Mouse (Mus musculus): ENCODE measurements around the gene Igf2r. TPM values are rescaled to one million over a fixed set of nuclear protein-coding genes. Genes with fewer than 3 reads are reported as not detected.

Gene Igf2r
- total RNA-seq, 1 experiment from 2014 or later, result 75.4 TPM

DNA sequence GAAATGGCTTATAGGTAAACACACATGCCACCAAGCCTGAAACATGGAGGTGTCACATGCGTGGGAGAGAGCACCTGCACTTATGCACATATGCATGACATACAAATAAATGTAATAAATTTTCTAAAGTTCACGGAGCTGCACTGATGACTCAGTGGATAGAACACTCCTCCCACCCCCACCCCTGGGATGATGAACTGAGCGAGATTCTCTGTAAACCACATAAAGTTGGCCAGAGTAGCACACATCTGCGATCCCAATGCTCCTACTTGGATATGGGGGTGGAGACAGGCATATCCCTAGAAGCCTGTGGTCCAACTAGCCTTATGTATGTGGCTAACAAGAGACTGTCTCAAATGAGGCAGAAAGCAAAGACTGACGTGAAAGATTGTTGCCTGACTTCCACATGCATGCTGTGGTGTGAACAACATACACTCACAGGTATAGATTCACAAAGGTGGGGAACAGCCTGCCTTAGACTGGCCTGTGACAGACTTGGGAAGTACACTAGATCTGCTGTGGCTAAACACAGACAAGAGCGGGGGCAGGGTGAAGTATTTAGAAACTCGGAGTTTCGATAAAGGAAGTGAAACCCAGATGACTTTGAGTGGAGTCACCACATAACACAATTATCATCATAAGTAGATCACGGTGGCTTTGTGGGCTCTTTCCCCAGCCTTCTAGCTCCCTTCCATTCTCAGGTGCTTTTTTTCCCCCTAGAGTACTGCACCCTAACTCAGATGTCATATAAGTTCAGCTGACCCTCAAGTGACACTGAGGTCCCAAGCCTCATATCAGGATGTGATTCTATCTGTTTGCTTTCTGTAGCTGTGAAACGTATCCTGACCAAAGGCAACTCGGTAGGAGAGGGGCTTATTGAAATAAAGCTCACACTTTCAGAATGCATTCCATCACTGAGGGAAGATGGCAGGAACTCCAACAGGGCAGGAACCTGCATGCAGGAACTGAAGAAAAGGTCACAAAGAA is 13.7 kb upstream of the Igf2r start:
- DNase-seq, result peak; percentile 55

DNA sequence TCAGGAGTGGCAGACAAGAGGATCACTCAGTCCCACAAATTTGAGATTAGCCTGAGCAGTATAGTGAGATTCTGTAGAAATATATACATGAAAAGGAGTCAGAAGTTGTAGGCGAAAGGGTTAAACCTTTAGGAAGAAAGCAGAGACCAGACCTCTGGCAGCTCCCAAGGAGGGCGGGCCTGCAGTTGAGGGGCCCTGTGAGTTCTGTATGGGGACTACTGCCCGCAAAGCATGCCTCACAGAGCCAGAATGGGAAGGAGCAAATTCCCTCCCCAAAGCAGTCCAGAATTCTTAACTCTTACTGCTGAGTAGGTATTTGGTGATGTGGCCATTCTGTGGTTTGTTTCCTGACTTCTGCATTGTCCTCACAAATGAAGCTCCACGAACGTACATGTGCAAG is 11.6 kb upstream of the Igf2r start:
- no peak for DNase-seq

DNA sequence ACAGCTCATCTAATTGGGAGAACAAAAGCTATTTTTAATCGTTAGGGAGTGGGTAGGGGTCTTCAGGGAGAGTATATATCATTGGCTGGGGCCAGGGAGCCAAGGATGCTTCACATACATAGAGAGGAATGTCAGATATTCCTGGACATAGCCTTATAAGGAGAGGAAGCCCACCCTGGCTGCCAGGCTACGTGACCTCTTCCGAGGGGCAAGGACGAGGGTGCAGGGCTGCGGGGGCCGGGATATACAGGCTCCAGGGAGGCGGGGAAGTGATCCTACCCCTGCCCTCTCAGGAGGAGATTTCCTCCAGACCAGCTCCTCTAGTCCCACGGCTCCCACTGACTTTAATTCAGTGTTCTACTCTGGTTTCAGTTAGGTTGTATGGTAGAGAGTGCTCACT is 10.7 kb upstream of the Igf2r start:
- no peak for DNase-seq

DNA sequence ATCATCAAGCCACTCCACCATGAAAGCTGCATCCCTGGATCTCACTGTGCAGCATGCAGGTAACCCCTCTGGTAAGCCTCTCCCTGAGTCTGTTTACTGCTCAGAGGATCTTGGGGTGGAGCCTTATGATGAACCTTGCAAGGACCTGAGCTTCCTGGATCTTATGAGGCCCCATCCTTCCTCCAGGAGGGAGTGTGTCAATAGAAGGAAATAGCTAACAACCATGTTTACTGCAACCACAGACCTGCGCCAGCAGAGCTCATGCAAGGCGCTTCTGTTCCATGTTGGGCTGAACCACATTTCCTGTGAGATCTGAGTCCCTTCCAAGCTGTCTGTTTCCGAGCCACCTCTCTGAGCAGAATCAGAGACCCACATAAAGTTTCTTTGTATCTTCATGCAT is 10.0 kb upstream of the Igf2r start:
- no peak for DNase-seq

DNA sequence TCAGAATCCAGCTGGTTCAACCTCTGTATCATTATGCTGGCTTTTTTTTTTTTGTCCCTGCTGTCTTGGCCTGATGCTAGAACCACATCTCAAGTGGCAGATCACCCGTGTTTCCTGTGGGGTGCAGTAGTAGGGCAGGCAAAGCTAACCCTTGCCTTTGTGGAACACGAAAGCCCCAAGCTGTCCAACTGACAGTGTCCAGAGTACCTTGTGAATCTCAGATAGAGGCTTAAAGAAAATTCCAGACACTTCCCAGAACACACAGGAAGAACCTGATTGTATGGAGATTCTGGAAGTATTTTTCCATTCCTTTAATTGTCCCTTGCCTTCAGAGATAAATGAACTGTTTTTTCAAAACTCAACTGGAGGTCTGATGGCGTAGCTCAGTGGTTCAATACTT is 4.5 kb upstream of the Igf2r start:
- DNase-seq, result no peak

DNA sequence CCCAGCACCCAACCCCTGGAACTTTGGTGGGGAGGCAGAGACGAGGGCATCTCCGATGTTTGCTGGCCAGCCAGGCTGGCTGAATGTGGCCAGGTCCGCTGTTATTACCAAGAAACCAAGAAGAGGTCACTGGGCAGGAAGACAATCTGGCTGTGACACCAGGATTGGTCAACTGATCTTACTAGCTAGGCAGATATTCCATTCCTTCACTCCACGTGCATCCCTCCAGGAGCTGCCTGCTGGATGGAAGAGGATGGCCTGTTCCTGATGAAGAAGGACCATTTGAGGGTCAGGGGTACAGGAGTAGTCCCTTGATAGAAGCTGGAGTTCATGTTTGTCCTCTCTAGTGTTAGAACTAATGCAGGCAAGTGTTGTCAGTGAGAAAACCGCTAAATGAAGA is 1.0 kb upstream of the Igf2r start:
- DNase-seq, result no peak

DNA sequence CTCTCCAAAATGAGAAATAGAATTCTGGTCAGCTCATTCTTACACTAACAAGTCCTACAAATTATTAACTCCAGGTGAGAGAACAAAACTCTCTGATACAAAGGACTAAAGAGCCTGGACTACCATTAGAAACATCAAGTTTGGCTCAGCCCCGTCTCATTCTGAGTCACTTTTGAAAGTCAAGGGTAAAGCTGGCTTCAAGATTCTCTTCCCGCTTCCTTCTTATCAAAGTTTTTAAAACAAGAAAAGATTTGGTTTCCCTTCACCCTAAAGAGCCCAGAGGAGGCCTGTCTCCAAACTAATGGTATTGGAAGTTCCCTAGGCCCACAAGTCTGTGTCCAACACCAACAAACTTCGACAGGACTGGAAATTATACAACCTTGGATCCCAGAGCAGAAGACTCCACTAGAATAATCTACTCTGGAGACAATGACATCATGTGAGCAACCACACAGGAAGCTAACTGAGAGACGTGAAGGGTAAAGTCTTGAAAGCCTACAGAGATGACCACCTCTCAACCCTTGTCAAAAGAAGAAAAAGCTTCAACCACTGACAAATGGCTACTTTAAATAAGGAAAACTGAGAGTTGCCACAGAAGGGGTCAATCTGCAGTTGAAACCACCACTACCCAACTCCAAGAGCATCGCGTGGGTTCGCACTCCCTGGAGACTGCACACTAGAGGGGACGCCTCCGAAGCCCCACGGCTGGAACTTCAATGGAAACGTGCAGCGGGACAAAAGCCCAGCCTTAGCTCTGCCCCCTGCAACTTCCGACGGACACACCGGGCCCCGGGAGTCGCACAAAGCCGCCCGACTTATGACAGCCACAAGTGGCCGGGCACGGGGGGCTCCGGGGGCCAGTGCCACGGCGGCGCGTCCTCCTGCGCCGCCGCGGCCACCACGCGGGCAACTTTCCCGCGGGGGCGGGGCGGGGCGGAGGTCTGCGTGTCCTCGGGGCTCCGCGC is 767 bp downstream of the Igf2r start:
- peak; percentile 30 for DNase-seq

DNA sequence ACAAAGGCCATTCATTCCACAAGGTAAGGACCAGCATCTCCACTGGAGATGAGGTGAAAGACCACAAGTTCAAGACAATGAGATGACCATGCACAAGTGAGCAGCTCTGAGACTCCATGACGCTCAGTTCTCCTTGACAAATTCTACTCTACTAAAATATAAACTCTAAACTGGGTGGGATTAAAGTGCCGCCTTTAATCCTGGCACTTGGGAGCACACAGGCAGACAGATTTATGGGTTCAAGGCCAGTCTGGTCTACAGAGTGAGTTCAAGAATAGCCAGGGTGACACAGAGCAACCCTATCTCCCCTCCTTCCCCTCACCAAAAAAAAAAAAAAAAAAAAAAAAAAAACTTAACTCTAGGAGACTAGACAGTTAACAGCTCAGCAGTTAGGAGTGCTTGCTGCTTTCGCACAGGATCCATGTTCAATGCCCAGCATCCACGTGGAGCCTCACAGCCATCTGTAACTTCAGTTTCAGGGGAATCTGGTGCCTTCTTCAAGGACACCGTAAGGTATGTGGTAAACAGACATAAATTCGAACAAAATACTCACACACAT is 2.1 kb downstream of the Igf2r start:
- DNase-seq, result peak; percentile 35

DNA sequence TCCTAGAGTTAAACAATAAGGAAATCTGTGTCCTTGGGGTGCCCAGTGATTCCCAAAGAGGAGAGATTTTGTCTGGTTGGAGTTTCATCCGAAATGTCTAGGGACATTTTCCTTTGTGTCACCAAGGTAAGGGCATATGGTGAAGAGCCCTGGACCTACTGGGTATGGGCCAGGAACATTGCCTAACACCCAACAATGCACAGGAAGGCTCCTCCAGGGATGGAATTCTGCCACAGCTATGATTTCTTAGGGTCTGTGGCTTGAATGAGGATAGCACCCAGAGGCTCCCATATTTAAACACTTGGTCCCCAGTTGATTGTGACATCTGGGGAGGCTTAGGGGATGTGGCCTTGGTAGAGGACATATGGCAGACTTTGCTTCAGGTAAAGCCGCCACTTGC is 6.1 kb downstream of the Igf2r start:
- no peak for DNase-seq

DNA sequence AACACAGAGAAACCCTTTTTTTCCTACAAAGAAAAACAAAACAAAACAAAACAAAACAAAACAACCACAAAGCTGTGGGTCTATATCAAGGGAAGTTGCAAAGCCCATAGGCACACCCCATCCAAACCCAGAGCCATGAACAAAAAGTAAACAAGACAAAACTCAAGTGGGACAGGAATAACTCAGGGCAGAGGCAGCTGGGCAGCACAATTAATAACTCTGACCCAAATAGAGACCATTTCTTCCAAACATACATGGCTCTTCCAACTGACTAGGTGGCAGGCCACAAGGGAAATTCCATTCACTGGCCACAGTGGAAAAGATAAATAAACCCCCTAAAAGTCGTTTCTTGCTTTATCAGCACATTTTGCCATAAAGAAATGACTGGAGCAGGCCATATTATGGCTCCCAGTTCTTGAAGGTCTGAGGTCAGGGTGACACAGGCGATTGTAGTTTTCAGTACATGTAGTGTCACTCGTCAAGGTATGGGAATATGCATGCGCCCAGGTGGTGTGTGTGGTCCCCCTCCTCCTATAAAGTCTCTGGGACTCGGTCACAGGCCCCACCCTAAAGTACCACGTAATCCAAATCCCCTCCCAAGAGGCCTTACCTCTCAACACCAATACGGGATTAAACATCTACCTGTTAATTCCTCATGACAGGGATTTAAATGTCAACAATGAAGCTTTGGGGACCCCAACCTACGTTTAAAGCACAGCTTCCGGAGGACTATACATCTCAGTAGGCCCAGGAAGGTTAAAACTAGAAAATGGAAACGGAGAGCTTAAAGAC is 8.9 kb downstream of the Igf2r start:
- no peak for DNase-seq

DNA sequence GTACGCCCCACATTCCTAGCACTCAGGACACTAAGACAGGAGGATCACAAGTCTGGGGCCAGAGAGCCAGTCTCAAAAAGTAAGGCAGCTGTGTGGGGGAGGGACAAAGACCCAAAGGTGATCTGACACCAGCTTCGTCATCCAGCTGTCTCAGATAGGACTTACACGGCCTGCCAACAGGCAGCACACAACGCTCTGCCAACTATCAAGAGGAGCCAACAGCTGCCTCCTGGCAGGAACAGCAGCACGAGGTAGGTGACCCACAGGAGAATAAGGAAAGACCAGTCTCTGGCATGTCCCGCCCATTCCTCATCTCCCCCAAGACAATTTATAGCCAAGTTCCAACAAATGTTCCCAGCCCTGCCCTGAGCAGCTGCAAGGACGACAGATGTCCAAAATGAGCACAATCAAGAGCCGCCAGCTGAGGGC is 9.8 kb downstream of the Igf2r start:
- peak; percentile 70 for DNase-seq

DNA sequence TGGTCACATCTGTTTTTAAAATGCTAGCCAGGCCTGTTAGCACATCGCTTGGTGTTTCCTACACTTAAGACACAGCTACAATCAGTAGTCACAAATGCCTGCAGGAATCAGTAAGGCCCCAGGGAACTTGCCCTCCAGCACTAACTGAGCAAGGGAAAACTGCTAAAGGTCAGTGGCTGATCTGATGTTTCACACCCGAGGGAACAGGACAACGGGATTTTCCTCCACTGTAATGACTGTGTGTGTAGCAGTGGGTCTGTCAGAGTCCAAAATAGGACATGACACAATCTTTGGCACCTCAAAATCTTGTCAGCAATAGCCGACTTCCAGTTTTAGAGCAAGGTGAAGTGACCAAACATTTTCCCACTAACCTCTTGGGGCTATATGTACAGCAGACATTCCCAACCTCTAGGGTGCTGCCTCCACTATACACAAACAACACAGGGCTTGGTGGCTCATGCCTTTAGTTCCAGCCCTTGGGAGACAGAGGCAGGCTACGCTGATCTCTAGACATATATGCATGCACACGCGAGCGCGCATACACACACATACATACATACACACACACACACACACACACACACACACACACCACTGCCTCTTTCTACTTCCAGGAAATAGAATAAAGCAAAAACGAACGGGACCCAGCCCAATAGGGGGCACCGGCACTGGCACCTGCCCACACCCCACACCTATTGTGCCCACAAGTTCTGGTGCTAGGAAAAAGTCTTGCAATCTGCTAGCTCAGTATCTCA is 10.6 kb downstream of the Igf2r start:
- no peak for DNase-seq

DNA sequence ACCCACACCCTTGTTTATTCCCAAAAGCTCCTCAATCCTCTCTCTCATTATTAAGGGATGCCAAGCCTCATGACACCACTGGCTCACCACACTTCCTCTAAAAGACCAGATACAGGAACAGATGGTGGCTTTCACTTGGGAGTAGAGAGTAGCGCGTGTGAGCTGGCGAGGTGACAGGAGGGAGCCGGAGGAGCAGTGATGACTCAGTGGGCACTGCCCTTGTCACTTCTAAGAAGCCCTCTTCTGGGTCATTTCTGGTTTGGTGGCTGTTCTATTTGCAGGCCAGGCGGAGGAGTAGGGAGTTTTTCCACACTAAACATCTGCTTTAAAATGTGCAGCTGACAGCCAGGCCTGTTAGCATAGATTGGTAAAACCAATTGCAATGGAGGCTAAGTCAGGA is 11.5 kb downstream of the Igf2r start:
- DNase-seq, result peak; percentile 78

DNA sequence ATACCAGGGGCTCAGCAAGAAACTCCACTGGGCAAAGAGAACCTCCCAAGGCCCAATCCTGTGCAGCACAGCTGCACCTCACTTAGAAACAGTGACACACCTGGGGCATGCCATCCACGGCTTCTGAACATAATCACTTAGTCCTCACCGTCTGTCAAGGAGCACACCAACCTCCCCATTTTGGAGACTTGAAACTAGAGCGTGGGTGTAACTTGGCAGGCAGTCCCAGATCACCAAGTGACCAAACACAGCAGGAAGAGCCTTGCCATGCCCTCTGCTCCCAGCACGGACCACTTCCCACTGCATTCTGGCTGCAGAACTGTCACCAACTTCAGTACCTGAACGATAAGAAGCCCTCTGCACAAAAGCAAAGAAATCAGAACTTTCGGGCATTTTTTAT is 12.3 kb downstream of the Igf2r start:
- DNase-seq, result no peak

DNA sequence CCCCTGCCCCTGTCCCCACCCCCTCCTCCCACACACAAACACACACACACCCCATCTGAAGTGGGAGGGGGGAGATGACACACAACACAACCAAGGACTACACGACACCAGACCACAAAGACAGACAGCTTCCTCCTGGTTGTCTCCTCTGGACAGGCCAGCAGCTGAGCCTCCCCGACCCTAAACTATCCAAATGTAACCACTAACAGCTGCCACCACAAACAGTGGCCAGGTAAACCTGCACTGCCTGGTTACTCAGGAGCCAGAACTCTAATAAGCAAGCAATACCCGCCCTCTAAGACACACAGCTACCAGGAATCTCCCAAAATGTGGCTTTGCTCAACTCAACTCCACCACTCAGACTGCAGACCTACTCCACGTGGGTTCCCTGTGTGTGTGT is 13.5 kb downstream of the Igf2r start:
- DNase-seq, result no peak

DNA sequence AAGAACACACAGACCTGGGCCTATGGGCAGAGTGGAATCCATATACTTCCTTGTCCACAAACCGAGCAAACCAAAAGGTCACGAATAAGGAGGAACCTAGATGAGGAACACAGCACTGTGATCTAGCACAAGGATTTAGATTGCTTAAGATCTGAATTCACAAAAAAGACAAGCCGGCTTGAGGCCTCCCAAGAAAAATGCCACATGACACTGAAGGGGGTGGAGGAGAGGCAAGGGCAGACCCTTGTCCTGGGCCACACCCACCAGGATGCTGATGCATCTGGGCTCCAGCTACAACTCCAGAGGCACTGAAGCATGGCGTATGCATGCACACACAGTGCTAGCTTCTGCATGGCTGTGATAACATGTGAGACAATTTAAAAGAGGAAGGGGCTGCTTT is 14.3 kb downstream of the Igf2r start:
- DNase-seq, result no peak

DNA sequence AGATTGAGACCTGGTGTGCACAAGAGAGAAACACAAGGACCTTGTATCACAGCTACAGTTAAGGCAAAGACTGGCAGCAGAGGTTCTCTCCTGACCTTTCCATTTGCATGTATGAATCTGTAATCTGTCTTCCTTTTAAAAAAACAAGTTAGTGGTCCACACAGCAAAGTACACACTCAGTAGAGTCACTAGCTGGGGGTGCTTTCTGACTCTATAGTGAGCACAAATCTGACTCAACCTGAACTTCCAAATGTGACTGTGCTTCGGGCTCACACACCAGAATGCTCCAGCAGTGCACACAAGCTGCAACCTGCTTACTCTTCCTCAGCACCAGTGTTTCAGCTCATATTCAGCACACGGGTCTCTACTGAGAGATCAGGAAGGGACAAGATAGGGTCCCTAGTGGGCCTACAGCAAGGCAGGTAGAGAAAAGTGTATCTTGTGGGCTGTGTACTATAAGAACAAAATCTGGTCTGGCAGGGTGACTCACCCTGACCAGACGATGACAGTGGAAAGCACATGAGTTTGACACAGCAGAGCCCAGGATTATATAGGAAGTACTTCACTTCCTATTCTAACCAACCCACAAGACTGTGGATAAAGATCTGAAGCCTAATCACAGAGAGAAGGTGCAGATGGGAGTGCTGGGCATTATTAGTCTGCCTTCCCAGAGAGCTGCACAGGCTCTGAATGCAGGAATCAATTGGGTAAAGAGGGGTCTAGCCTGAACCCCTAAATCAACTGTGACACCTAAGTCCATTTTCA is 15.0 kb downstream of the Igf2r start:
- DNase-seq, result no peak

DNA sequence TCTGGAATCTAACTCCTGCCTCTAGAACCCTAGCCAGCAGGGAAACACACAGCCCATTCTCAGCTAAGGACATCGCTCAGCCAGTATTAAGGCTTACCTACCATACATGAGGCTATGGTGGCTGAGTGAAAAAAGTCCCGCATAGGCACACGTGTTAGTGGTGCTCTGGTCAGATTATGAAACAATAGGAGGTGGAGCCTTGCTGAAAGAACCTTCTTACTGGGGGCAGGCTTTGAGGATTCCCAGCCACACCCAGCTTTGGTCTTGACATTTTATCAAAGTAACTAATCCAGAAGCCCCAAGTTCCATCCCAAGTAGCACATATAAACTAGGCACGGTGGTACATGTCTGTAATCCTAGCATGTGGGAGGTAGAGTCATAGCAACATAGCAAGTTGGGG is 16.4 kb downstream of the Igf2r start:
- no peak for DNase-seq

DNA sequence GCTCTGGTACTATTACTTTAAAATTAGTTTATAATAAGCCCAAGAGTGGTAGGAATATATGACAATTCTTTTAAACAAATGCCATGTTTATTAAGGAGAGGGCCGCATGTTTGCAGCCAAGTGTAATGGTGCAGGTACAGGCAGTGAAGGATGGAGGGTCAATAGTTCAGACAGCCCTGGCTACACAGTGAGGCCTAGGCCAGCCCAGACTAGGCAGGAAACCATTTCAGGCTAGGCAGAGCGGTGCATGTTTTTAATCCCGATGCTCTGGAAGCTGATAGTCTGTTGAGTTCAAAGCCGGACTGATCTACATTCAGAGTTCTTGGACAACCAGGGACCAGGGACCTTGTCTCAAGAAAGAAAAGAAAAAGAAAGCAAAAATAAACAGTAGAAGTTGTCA is 17.8 kb downstream of the Igf2r start:
- no peak for DNase-seq

DNA sequence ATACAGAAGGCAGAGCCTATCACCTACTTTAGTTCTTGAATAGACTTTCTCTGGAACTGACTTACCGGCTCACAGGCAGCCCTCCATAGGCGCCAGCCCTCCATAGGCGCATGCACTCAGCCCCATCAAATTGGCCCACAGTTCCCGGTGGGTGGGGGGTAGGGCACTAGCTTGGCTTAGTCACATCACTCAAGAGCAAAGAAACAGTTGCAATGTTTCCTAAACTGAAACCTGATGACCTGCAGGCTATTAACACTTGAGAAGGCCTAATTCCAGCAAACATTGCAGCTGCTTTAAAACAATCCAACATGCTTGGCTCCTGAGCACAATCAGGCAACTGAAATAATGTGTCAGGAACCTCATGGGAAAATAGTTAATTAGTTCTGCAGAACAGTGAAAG is 18.2 kb downstream of the Igf2r start:
- peak; percentile 44 for DNase-seq
